Mouse (Mus musculus) hindbrain, embryonic 15.5 days (tissue): Measurements from ENCODE around the gene Ranbp17. TPM values are rescaled to one million over a fixed set of nuclear protein-coding genes. Genes with fewer than 3 reads are reported as not detected.

Experiments
- ATAC-seq: fragments of 200-750 bp; cut with Nextera tagmentation; 2 replicates; pipeline ENCODE4 v1.8.0; 2017; ENCODE audit warnings: low read depth, moderate number of reproducible peaks, moderate TSS enrichment; ENCODE audit not compliant: low FRiP score
- H3K27ac ChIP-seq: fragments of 300-500 bp; sonication (generic); replicated peaks from 2 replicates; pipeline ENCODE4 v1.5.1; 2015; ENCODE audit warnings: mild to moderate bottlenecking, inconsistent platforms
- H3K27me3 ChIP-seq: fragments of 300-500 bp; sonication (generic); 2 replicates; pipeline ENCODE4 v1.6.1; 2015; ENCODE audit warnings: control low read depth, inconsistent platforms
- H3K36me3 ChIP-seq: fragments of 300-500 bp; sonication (generic); 2 replicates; pipeline ENCODE4 v1.6.1; 2015; ENCODE audit warnings: control low read depth, inconsistent platforms
- H3K4me1 ChIP-seq: fragments of 300-500 bp; sonication (generic); replicated peaks from 2 replicates; pipeline ENCODE4 v1.6.1; 2015; ENCODE audit warnings: control low read depth, inconsistent platforms
- H3K4me2 ChIP-seq: fragments of 300-500 bp; sonication (generic); 2 replicates; pipeline ENCODE4 v1.6.1; 2015; ENCODE audit warnings: moderate library complexity, mild to moderate bottlenecking, inconsistent platforms
- H3K4me3 ChIP-seq: fragments of 300-500 bp; sonication (generic); 2 replicates; pipeline ENCODE4 v1.5.1; 2015; ENCODE audit warnings: mild to moderate bottlenecking, inconsistent platforms
- H3K9ac ChIP-seq: fragments of 300-500 bp; sonication (generic); 2 replicates; pipeline ENCODE4 v1.6.1; 2015; ENCODE audit warnings: inconsistent platforms
- H3K9me3 ChIP-seq: fragments of 300-500 bp; sonication (generic); 2 replicates; pipeline ENCODE4 v1.6.1; 2016; ENCODE audit warnings: control low read depth, inconsistent platforms
- WGBS: fragments of 180-500 bp; shearing (Covaris S2); methylation state at CpG from one replicate; pipeline ENCODE4 v1.1.7; 2015; 5-methylcytosine and 5-hydroxymethylcytosine counted together
- polyA plus RNA-seq: library from polyadenylated mRNA; unstranded; fragments of >200 nt; fragmentation: Nextera tagmentation; extraction: Ambion mirVana; gene quantifications from 2 replicates; pipeline ENCODE4 v1.2.1, GENCODE M21; 2015

Gene Ranbp17
- polyA plus RNA-seq, 1 experiment from 2014 or later, result 7.8 TPM

DNA sequence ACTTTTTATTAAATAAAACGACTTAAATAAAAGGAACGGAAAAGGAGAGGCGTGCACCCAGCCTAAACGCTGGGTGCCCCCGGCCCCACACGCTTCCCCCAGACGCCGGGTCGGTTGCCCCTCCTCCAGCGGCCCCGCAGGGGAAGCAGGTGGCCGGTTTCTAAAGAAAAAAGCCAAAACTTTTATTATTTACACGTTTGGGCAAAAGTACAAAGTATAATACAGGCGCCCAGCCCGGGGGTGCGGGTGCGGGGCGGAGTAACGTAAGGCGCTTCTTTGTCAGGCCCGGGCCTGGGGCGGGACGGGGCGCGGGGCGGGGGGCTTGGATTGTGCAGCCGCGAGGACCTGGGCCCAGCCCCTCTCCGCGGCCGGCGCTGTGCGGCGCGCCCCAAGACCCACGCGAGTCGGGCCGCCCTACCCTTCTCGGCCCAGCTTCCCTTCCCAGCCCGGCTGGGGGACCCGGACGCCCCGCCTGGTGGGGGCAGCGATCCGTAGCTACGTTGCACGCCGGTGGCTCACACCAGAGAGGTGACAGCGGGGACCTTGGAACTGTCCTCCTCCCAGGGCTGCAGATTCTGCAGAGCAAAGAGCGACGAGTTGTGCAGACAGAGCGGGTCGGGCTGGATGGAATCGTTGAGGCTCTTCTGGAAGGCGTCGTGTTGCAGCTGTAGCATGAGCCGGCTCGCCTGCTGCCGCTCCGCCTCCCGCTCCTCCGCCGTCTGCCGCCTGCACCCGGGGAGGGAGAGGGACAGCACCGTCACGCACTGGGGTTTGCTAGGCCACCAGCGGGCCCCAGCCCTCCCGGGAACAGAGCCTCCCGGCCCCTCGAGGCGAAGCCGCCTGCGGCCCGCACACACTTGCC is 312.6 kb downstream of the Ranbp17 start:
- ATAC-seq, result peak; percentile 17; the same call in 1 of the 2 replicates
- H3K27ac ChIP-seq, result peak overlapping the region; percentile 79

GRCm38 (mm10) chr11:33199906-33200763 is 313.4 kb downstream of the Ranbp17 start:
- WGBS, result under 1% methylated on average over 45 of the region's 45 CpGs
- peak overlapping the region; percentile 37; the same call in 1 of the 2 replicates for H3K9ac ChIP-seq
- peak overlapping the region; percentile 79 for H3K27ac ChIP-seq
- H3K27me3 ChIP-seq, result peaks cover 48% of the 10 kb centered on the region
- no peaks in the 10 kb centered on the region for H3K36me3 ChIP-seq
- ATAC-seq, result no peak
- H3K4me2 ChIP-seq, result peak overlapping the region; percentile 52
- peaks cover 42% of the 10 kb centered on the region for H3K4me1 ChIP-seq
- H3K4me3 ChIP-seq, result peak overlapping the region; percentile 40
- H3K9me3 ChIP-seq, result no peaks in the 10 kb centered on the region

More for the DNA sequence above, 312.6 kb downstream of the Ranbp17 start:
- Histone ChIP-seq H3K27me3 (peaks cover 48% of the 10 kb centered on the region), H3K9me3 (no peaks in the 10 kb centered on the region), H3K36me3 (no peaks in the 10 kb centered on the region), H3K4me2 (peak overlapping the region; percentile 52), H3K4me3 (peak overlapping the region; percentile 40), H3K4me1 (peaks cover 42% of the 10 kb centered on the region), H3K9ac (peak overlapping the region; percentile 37)
- under 1% methylated on average over 64 of the region's 76 CpGs for WGBS

GRCm38 (mm10) chr11:33199117-33199514 is 314.4 kb downstream of the Ranbp17 start:
- H3K27ac ChIP-seq, result peak overlapping the region; percentile 79; the same call in 1 of the 2 replicates
- peaks cover 42% of the 10 kb centered on the region for H3K4me1 ChIP-seq
- peak overlapping the region; percentile 40 for H3K4me3 ChIP-seq

GRCm38 (mm10) chr11:33198351-33199116 is 315.0 kb downstream of the Ranbp17 start:
- H3K9me3 ChIP-seq, result no peaks in the 10 kb centered on the region
- H3K4me2 ChIP-seq, result peak overlapping the region; percentile 52
- no peak overlapping the region for H3K9ac ChIP-seq
- H3K27ac ChIP-seq, result peak overlapping the region; percentile 79
- WGBS, result 17% methylated on average over 22 of the region's 22 CpGs
- H3K27me3 ChIP-seq, result peaks cover 55% of the 10 kb centered on the region
- H3K36me3 ChIP-seq, result no peaks in the 10 kb centered on the region
- H3K4me1 ChIP-seq, result peaks cover 36% of the 10 kb centered on the region
- ATAC-seq, result no peak
- H3K4me3 ChIP-seq, result peak overlapping the region; percentile 40

More at GRCm38 (mm10) chr11:33199117-33199514, 314.4 kb downstream of the Ranbp17 start:
- WGBS, result 4% methylated on average over 15 of the region's 15 CpGs
- Histone ChIP-seq H3K9me3 (no peaks in the 10 kb centered on the region), H3K27me3 (peaks cover 50% of the 10 kb centered on the region), H3K36me3 (no peaks in the 10 kb centered on the region), H3K9ac (0 out of 2 replicates have a peak overlapping the region, but pooled peaks have one; percentile 6), H3K4me2 (peak overlapping the region; percentile 52)
- ATAC-seq, result no peak

GRCm38 (mm10) chr11:33197673-33198072 is 315.9 kb downstream of the Ranbp17 start:
- no peak for ATAC-seq
- H3K4me3 ChIP-seq, result 0 out of 2 replicates have a peak overlapping the region, but pooled peaks have one; percentile 6
- no peaks in the 10 kb centered on the region for H3K9me3 ChIP-seq
- peak overlapping the region; percentile 52 for H3K4me2 ChIP-seq
- H3K9ac ChIP-seq, result no peak overlapping the region
- 16% methylated on average over 15 of the region's 15 CpGs for WGBS
- H3K4me1 ChIP-seq, result peaks cover 27% of the 10 kb centered on the region
- peak overlapping the region; percentile 20 for H3K27ac ChIP-seq
- peaks cover 63% of the 10 kb centered on the region for H3K27me3 ChIP-seq
- no peaks in the 10 kb centered on the region for H3K36me3 ChIP-seq

DNA sequence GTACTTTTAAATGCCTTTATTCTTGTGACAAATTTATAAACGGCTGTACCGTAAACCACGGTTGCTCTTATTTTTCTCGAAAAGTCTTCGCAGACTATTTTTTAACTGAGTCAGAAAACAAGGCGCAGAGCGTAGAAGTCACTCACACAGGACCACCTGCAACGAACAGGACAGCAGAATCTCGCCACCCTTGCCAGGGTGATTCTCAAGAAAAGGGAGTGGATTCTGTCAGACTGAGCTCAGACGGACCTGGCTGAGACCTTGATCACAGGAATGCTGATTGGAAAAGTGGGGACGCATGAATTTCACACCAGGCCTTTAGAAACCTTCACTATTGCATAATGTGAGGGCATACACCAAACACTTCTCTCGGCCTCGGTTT is 316.4 kb downstream of the Ranbp17 start:
- Histone ChIP-seq H3K27ac (no peak overlapping the region), H3K36me3 (no peaks in the 10 kb centered on the region), H3K4me3 (no peak overlapping the region), H3K4me2 (peak overlapping the region; percentile 52; the same call in 1 of the 2 replicates), H3K27me3 (peaks cover 63% of the 10 kb centered on the region), H3K9ac (no peak overlapping the region), H3K4me1 (peaks cover 22% of the 10 kb centered on the region), H3K9me3 (no peaks in the 10 kb centered on the region)
- no peak for ATAC-seq
- 25% methylated on average over 13 of the region's 13 CpGs for WGBS

DNA sequence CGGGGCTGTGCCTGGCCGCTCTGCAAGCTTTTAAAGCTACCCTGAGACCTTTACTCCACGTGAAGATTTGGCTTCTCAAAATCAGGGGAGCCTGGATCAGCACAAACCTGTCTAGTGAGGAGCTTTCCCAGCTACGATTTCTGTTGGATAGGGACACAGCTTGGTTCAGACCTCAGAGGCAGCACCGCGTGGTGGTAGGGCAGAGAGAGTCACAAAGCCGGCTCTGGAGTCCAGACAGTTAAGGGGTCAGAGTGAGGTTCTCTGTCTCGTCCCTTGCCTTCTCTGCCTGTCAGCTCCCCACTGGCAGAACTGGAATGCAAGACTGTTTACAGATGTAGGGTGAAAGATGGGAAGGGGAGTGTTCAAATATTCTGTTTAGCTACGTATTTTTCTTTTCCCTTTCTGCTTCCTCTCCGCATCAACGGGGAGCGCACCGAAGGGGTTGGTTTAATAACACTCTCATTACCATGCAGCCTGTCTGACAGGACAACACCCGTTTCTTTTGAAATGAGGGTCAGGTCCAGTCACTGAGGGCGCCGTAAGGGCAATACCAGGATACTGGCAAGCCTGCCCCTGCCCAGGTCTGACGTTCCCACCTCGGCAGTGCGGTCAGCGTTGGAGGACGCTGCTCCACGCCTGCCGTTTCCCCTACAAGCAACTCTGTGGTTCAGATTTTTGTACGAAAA is 317.0 kb downstream of the Ranbp17 start:
- Histone ChIP-seq H3K27ac (no peak overlapping the region), H3K4me1 (peaks cover 22% of the 10 kb centered on the region), H3K36me3 (no peaks in the 10 kb centered on the region), H3K9ac (no peak overlapping the region), H3K27me3 (peaks cover 68% of the 10 kb centered on the region), H3K4me3 (0 out of 2 replicates have a peak overlapping the region, but pooled peaks have one; percentile 5), H3K9me3 (no peaks in the 10 kb centered on the region), H3K4me2 (peak overlapping the region; percentile 52)
- 11% methylated on average over 24 of the region's 24 CpGs for WGBS
- no peak for ATAC-seq

DNA sequence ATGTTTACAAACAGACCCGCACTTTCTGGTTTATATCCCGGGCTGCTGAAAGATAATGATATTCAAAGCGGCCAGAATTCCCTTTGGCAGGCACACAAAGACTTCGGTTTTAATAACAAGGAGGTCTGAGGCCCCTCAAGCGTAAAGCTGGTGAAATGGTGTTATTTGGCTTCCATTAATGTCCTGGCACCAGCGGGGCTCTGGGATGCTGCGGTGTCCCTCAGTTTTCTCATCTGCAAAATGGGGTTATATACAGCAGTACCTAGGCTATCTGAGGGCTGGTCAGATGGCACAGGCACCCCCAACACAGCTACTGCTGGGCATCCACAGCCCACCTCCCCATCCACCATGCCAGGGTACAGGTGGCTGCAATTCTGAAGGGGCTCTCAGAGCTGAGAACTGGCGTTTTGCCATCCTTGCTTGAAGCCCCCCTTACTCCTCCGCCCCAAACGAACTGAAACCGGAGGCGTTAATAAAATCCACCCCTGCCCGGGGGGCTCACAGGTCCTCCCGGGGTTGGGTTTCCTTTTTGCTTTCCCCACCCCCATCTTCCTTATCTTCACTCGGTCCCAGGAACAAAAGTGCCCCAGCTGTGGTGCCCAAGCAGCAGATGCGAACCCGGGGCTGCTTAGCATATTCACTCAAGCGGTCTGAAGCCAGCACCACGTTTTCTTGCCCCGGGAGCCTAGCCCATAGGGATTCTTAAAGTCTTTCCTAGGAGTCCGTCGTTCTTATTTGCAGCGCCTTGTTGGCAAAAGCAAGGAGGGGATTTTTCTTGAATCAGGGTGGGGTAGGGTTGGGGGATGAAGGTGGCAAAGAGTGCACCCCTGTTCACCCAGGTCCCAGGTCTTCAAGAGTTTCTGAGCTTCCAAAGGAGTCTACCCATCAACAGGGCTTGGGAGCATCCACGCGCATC is 317.8 kb downstream of the Ranbp17 start:
- Histone ChIP-seq H3K4me3 (no peak overlapping the region), H3K9ac (no peak overlapping the region), H3K27me3 (peaks cover 75% of the 10 kb centered on the region), H3K36me3 (no peaks in the 10 kb centered on the region), H3K4me2 (peak overlapping the region; percentile 52), H3K9me3 (no peaks in the 10 kb centered on the region), H3K4me1 (peaks cover 15% of the 10 kb centered on the region), H3K27ac (no peak overlapping the region)
- WGBS, result 4% methylated on average over 25 of the region's 25 CpGs
- no peak for ATAC-seq

DNA sequence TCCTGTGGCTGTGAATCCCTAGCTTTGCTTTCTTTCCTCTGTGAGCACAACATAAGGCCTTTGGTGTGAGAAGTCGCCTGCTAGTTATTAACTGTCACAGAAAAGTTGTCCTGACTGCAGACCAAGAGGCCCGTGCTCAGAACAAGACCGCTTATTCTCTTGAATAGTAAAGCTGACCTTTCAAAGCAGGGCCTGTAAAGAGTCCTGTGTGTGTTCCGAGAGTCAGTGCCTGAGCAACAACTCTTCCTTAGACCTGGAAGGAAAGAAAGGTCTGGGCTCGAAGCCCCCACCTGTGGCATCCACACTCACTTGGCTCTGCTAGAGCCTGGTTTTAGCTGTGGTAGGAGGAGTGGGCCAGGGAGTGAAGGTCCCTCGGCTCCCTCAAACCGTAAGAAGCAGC is 318.5 kb downstream of the Ranbp17 start:
- no peaks in the 10 kb centered on the region for H3K36me3 ChIP-seq
- no peaks in the 10 kb centered on the region for H3K9me3 ChIP-seq
- WGBS, result 20% methylated on average over 7 of the region's 7 CpGs
- no peak for ATAC-seq
- no peak overlapping the region for H3K4me3 ChIP-seq
- no peak overlapping the region for H3K4me2 ChIP-seq
- no peak overlapping the region for H3K9ac ChIP-seq
- peaks cover 7% of the 10 kb centered on the region for H3K4me1 ChIP-seq
- H3K27ac ChIP-seq, result no peak overlapping the region
- peaks cover 76% of the 10 kb centered on the region for H3K27me3 ChIP-seq

GRCm38 (mm10) chr11:33193695-33194094 is 319.9 kb downstream of the Ranbp17 start:
- Histone ChIP-seq H3K9ac (no peak overlapping the region), H3K36me3 (no peaks in the 10 kb centered on the region), H3K4me1 (peaks cover 6% of the 10 kb centered on the region; the same call in 1 of the 2 replicates), H3K27ac (no peak overlapping the region), H3K27me3 (peaks cover 69% of the 10 kb centered on the region), H3K9me3 (no peaks in the 10 kb centered on the region), H3K4me3 (no peak overlapping the region), H3K4me2 (peak overlapping the region; percentile 3; the same call in 1 of the 2 replicates)
- ATAC-seq, result peak; percentile 52; the same call in 1 of the 2 replicates
- 1% methylated on average over 12 of the region's 12 CpGs for WGBS
